Mouse (Mus musculus) kidney, adult 2 months (tissue): Measurements from ENCODE around the gene Sdk1.

Source experiments
- CTCF ChIP-seq: fragments of 200-500 bp; conservative IDR thresholded peaks from 2 replicates; pipeline ENCODE4 v1.5.1; 2011; ENCODE audit warnings: low read depth, mild to moderate bottlenecking, control low read depth, low read length, moderate library complexity, mixed read lengths; ENCODE audit not compliant: insufficient read depth, insufficient read length
- POLR2A ChIP-seq: fragments of 200-500 bp; IDR thresholded peaks from one replicate; pipeline ENCODE4 v1.6.1; 2011; ENCODE audit warnings: low read depth, low read length, control low read depth

DNA sequence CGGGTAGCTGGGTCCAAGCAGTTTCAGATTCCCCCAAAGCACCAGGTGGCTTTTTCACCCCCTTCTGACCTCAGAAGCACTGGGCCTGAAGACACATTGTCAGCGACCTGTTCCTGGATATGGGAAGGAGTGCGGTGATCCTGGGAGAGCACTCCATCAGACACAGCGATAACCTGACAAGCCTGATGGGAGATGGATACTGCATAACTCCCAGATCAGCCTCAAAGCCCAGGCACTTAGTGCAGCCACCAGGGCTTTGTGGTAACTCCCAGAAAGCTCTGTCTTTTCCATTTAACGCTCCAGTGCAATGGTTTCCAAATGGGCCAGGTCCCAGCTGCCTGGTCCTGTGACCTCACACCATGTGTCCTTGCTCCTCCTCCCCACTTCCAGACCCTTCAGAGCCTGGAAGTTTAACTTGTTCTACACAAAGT is 886.9 kb downstream of the Sdk1 start:
- TF ChIP-seq CTCF (no peak), POLR2A (no peak)
